Mouse (Mus musculus): ENCODE measurements around the gene Kifc1.
"Not testable (repeated sequence)": the region's sequence is repeated elsewhere in the genome, so short reads cannot be mapped to it uniquely, and the experiment has no call there.

The Kifc1 gene

DNA sequence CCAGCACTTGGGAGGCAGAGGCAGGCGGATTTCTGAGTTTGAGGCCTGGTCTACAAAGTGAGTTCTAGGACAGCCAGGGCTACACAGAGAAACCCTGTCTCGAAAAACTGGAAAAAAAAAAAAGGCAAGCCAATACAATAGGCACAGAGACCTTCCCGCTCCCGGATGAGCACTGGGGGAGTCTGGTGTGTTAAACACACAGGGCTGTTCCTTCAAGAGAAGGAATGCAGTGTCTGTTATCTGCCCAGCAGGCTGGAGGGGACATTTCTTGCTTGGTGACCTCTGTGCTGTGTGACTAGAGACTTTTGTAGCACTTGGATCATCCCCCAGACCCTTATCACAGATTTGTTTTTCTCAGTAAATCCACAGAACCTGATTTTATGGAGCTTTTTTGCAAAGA lies 11.2 kb upstream of the Kifc1 start:
- no peak for DNase-seq

DNA sequence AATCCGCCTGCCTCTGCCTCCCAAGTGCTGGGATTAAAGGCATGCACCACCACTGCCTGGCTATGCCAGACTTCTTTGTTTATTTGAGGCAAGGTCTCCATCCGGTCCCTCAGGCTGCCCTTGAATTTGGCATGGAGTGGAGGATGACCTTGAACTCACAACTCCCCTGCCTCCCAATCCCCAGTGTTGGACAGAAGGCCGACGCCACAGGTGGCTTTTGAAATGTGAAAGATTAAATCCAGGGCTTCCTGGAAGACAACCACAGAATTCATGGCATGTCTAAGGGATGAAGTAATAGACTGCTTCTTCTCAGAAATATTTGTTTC lies 10.5 kb upstream of the Kifc1 start:
- DNase-seq = no peak

DNA sequence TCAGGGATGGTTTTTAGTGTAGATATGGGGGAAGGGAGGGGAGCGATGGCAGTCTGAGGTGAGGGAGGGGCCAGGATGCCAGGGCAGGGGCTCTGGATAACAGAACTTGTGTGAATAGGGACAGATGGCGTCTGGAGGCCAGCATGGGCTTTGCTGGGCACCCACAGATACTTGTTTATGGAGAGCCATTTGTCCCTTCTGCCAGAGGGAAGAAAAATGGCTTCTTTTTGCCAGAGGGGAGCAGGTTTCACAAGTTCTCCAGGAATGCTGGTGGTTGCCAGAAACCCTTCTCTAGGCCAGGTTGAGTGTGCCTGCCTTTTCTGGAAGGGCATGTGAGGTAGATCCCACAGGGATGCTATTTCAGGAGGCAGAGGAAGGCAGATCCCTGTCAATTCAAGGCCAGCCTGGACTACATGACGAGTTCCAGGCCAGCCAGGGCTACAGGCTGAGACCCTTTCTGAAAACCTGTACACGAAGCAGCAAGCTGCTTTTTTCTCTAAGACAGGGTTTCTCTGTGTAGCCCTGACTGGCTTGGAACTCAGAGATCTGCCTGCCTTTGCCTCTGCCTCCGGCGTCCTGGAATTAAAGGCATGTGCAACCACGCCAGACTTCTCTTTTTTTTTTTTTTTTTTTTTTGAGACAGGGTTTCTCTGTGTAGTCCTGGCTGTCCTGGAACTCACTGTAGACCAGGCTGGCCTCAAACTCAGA lies 10.0 kb upstream of the Kifc1 start:
- DNase-seq = no peak

DNA sequence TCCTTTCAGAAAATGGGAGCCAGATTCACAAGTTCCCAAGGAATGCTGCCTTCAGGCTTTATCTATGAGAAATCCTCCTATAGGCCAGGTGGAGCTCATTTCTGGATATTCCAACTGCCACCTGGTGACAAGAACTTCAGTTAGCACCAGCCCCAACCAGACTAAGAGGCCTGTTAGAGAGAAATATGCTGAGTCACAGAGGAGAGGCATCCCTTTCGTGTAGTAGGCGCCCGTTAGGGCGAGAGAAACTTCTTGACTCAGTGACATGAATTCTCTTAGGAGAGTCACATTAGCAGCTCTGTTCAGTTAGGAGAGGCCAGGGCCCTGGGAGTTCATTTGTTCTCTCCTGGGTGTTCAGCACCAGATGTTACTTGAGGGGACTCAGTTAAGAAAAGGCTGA lies 9.2 kb upstream of the Kifc1 start:
- DNase-seq = no peak

DNA sequence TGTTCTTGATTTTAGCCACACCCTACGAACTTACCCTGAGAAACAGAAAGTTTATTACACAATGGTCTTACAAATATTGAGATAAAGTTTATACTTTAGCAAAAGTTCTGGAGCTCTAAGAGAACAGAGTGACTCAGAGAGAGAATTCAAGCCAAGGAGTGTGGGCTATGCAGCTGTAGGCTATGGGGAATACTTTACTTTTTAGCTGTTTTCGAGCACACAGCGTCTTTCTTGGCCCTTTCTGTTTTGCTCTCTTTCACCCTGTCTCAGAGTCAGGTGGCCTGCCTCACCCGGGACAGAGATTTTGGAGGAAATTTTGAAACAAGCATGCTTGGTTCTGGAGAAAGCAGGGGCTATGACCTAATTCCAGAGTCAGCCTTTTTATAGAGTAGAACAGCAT lies 7.7 kb upstream of the Kifc1 start:
- DNase-seq = not testable (repeated sequence)

DNA sequence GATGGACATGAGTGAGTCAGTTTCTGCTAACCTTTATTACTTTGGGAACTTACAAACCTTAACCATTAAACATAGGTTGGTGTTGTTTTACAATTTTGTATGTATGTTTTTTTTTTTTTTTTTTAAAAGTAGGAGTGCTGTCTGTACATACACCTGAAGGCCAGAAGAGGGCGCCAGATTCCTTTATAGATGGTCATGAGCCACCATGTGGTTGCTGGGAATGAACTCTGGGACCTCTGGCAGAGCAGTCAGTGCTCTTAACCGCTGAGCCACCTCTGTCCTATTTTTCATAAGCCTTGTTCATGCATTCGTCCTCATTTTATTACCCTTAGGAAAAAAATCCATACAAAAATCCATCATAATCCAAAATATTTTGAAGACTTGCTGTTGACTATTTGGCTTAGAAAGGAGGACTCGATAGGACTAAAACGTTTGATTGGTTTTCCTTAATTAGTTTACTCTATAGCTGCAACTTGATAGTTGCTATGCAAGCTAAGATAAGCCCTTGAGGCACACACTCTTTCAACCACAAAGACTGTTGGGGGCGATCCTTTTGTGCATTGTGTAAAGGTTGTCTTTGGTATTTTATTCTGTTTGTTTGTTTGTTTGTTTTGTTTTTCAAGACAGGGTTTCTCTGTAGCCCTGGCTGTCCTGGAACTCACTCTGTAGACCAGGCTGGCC lies 6.8 kb upstream of the Kifc1 start:
- DNase-seq = peak; percentile 53

DNA sequence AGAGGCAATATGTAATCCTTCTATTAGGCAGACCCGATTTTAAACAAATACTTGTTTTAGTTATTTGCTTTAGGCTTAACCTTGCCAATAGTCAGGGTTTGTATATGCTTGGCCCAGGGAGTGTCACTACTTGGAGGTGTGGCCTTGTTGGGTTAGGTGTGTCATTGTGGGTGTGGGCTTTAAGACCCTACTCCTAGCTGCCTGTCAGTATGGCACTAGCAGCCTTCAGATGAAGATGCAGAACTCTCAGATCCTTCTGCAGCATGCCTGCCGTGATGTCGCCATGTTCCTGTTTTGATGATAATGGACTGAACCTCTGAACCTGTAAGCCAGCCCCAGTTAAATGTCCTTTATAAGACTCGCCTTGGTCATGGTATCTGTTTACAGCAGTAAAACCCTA lies 2.5 kb upstream of the Kifc1 start:
- DNase-seq = not testable (repeated sequence)

DNA sequence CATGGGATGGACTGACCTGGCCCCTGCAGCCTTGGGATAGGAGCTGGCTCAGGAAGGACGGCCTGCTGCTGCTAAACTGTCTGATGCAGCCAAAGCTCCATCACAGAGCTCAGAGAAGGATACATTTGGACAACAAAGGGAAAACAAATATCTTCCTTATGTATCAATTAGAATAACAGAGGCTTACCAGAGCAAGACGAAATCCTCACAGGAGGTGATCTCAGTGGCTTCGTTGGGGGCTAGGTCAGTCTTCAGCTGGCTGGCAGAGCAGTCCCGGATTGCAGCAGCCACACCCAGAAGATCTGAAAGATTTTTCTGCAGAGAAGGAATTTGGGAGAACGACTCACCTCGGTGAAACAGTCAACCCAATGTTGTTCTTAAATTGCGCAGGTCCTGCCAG lies 2.0 kb upstream of the Kifc1 start:
- DNase-seq = no peak

DNA sequence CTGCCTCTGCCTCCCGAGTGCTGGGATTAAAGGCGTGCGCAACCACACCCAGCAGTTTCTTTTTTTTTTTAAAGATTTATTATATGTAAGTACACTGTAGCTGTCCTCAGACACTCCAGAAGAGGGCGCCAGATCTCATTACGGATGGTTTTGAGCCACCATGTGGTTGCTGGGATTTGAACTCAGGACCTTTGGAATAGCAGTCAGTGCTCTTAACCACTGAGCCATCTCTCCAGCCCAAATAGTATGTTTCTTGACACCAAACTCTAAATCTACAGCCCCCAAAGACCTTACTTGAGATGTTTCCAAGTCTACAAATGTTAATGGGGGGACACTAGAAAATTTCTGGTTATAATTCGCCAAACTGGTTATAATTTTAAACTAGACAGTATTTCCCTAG lies 1.4 kb upstream of the Kifc1 start:
- not testable (repeated sequence) for DNase-seq

DNA sequence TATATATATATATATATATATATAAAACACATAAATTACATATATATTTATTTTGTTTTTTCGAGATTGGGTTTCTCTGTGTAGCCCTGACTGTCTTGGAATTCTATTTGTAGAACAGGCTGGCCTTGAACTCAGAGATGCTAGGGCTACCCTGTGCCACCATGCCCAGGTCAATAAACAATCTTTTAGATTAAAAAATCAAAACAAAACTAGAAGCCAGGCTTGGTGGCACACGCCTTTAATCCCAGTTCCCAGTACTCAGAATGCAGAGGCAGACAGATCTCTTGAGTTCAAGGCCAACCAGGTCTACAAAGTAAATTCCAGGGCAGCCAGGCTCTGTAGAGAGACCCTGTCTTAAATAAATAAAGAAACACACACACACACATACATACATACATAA lies 896 bp upstream of the Kifc1 start:
- DNase-seq = no peak

DNA sequence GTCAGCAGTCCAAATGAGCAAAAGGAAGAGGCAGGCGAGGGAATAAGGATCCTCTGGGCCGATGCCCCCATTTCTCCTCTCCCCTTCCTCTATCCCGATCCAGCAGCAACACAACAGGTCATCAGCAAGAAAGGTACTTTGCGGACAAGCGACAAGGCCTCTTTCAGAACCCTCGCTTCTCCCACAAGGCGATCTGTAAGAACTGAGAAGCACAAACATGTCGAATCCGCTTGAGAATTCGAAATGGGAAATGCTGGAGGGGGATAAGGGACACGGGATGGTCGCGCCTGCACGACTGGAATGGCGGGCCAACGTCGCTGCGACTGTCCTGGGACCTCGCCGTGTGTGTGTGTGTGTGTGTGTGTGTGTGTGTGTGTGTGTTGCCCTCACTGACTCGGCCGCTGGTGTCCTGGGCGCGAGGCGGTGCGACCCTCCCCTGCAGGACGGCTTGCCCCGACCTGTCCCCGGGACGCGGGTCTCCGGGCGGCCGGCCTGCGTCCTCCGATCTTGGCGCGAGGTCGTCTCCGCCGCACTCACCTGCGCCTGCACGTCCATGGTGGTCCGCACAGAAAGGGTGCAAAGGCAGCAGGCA lies 424 bp downstream of the Kifc1 start:
- DNase-seq = peak; percentile 17

DNA sequence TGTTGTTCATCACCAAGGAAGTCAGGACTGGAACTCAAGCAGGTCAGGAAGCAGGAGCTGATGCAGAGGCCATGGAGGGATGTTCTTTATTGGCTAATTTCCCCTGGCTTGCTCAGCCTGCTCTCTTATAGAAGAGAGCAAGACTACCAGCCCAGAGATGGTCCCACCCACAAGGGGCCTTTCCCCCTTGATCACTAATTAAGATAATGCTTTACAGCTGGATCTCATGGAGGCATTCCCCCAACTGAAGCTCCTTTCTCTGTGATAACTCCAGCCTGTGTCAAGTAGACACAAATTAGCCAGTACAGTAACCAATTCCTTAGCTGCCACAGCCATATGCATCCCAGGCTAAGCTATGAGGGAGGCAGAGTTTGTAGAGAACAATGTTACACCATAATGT lies 2.2 kb downstream of the Kifc1 start:
- not testable (repeated sequence) for DNase-seq

DNA sequence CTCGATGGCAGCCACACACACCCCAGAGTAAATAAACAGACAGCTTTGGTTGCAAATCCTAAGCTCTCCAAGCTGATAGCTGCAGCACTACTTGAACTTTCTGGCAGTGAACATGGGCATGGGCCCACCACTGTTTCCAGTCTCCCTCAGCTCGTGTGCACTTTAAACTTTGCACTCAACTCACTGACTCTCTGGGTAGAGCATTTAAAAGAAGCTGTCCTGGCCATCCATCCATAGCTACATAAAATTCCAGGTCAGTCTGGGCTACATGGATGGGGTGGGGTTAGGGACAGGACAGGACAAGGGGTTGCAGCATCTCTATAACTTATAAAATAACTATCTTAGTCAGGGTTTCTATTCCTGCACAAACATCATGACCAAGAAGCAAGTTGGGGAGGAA lies 2.7 kb downstream of the Kifc1 start:
- DNase-seq = not testable (repeated sequence)

DNA sequence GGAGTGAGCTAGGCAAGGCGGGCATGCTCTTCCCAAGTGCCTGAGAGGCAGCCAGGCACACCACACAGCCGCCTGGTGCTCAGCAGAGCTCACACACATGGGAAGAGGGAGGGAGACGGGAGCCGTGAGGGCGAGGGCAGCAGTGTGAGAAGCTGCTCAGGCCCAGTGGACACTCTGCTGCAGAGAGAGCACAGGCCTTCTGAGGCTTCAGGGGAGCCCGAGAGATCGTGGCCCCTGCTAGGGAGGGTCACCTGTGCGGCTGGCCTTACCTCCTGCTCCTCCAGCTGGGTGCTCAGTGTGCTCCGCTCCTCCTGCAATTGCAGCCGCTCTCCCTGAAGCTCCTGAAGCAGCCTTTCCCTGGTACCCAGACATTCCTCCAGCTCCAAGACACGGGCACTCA lies 6.1 kb downstream of the Kifc1 start:
- DNase-seq = not testable (repeated sequence)

DNA sequence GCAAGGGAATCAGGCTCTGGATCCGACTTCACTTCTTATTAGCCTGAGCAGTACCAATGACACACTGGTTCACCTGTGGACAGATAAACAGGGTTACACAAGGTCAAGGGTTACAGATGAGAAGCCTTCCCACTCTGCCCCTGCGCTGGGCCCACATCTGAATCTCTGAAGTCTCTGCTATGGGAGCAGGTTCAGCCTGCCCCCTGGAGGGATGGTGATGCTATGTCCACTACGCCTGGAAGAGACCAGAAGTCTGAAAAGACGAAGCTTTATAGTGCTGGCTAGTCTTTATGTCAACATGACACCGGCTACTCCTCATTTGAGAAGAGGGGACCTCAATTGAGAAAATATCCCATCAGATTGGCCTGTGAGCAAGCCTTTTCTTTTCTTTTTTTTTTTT lies 14.7 kb downstream of the Kifc1 start:
- peak; percentile 21 for DNase-seq

DNA sequence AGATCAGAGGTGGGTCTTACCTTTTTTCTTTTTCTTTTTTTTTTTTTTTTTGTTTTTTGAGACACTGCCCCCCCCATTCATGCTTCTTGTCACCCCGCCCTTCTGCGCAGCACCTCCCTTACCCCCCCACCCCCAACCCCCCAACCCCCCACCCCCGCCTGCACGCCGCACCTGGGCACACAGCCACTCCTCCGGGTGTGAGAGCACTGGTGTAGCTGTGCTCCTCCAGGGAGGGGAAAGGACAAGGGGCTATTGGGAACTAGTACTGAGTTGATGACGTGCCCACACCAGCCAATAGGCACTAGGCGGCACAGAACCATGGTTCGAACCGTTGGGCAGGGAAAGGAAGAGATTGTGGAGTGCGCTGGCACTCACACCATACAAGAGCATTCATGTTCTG lies 16.1 kb downstream of the Kifc1 start:
- peak; percentile 37 for DNase-seq

DNA sequence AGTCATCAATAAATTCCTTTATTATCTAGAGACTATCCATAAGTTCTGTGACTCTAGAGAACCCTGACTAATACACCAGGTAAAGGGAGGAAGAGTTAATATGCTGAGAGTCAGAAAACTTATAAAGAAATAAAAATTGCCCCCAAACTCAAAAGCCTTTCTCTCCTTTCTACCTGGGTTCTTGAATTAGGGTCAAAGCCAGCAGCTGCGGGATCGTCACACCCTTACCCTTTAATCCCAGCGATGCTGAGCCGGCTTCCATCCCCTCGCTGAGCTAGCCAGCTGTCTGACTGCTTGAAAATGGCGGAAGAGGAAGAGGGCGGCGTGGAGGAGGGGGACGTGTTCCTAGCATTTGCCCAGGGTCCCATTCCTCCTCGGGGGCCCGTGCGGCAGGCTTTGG lies 16.9 kb downstream of the Kifc1 start, which contains the start of gene Gm7029:
Gm7029 (plus strand) TSS at position 301 of the 400 bp plus-strand sequence.
- not testable (repeated sequence) for DNase-seq

DNA sequence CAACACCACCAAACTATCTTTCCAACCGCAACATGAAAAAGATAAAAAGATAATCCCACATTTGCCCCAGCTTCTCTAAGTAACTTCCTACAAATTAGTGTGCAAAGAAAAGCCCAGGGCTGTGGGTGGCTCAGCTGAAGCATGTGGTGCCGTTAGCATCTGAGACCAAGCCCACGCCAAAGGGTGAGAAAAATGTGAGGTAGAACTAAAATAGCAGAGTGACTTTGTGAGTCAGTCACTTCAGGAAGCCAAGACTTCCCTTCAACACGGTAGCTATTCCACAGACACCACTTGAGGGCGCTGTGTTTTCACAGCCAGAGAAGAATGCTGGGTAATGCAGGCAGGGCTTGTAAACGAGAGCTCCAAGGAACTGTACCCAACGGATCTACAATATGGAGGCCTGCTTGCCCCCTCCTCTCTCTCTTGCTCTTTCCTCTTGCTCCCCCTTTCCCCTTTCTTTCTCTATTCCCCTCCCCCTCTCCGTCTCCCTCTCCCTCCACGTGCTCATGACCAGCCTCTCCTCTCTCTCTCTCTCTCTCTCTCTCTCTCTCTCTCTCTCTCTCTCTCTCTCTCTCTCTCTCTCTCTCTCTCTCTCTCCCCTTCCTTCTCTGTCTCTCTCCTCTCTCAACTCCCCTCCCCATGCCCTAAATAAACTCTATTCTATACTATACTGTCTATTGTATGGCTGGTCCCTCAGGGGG lies 25.0 kb downstream of the Kifc1 start:
- DNase-seq = peak; percentile 68

DNA sequence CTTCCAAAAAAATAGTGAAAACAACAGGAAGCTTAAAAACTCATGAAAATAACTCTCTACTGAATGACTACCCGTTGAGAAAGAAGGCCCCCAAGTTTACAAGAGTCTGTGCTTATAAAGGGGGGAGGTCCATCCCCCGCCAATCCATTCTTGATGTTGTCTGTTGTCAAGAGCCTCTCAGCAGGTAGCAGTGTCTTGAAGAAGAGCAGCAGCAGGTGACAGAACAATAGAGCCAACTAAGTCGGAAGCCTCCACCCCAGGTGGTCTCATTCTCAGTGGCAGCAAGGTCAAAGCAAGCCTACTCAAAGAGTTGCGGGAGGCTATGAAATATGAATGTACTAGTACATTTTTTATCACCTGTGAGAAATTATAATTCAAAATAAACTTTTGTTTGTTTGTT lies 32.6 kb downstream of the Kifc1 start:
- no peak for DNase-seq

DNA sequence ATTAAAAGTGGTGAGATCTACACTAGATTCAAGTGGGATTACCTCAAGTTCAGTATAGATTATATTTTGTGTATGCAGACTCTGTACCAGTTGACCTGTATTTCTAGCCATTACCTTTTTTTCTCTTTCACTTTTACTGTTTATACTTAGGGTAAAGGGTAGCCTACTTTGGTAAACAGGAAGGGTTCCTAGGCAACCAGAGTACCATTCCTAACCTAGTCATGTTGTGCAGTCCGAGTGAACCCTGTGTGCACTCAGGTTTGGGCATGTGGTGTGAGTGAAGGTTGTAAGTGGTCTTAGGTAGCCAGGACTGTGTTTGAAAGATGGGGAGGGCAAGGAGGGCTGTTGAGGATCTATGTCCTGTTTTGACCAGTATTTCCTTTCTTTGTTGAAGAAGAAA lies 39.1 kb downstream of the Kifc1 start:
- no peak for DNase-seq

DNA sequence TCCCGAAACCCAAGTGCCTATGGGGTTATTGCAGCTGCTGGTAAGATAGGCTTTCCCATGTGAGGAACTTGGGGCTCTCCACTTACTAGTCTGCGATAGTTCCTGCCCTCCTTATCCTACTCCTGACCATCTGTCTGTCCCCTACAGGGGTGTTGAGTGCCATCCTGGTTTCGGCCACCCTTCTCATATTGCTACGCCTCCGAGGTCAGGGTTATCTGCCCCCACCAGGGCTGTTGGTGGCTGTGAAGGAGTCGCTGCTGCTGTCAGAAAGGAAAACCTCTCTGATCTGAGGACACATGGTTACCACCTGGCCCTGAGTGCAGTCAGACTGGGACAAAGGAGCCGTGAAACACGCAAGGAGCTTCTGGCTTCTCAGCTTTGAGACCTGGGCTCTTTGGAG lies 42.3 kb downstream of the Kifc1 start:
- DNase-seq = no peak

DNA sequence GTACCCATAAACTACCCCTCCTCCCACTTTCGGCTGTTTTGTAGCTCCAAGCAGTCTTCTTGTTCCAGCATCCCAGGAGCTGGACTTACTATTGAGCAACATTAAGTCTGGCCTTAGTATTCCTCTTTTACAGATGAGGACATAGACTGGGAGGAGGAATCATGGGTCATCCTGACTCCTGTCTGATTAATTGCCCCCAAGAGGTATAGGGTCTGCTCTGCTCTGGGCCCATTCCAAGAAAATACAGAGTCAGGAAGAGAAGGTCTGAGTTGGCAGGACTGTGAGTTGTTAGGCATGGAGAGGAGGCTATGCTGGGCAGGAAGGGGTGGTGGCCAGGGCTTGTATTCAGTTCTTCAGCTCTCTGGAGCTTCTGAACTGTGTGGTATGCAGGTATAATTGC lies 46.3 kb downstream of the Kifc1 start:
- DNase-seq = no peak

DNA sequence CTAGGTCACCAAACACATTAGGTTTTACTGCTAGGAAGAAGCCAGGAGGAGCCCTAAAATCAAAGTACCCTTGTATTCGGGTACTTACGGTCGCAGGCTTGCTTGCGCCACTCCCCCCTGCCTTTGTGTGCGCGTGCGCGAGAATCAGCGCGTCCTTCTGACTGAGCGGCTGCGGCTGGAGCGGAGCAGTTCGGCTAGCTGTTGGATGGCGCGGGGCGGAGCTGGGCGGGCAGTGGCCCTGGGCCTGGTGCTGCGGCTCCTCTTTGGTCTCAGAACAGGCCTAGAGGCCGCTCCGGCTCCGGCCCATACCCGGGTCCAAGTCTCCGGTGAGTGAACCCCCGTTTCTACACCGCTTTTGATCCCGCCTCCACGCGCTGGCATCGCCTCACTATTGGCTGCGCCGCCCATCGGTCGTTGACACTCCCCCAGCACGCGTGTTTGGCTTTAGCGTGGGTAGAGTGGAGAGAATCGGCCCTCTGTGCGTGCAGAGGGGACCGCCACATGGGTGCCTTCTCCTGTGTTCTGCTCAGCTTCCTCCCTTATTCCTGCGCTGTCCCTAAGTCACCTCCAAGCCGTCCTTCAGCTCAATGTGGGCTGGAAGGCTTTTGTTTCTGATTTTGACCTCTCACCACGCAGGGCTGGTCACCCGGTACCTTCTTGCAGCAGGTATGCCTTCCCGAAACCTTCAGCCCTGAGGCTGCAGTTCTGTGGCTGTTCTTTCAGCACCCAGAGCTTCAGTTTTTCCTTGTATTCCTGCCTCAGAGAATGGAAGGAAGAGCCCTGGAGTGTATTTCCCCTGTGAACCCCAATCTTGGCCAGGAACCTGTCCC lies 47.3 kb downstream of the Kifc1 start, which contains the start of gene Cd320:
Cd320 (plus strand) TSS at position 126 of the 830 bp plus-strand sequence.
- DNase-seq = peak; percentile 91
